Mouse (Mus musculus): ENCODE data around the gene Ccdc6. TPM values are rescaled to one million over a fixed set of nuclear protein-coding genes. Genes with fewer than 3 reads are reported as not detected.

The Ccdc6 gene
- total RNA-seq, 1 experiment: 21.3 TPM

DNA sequence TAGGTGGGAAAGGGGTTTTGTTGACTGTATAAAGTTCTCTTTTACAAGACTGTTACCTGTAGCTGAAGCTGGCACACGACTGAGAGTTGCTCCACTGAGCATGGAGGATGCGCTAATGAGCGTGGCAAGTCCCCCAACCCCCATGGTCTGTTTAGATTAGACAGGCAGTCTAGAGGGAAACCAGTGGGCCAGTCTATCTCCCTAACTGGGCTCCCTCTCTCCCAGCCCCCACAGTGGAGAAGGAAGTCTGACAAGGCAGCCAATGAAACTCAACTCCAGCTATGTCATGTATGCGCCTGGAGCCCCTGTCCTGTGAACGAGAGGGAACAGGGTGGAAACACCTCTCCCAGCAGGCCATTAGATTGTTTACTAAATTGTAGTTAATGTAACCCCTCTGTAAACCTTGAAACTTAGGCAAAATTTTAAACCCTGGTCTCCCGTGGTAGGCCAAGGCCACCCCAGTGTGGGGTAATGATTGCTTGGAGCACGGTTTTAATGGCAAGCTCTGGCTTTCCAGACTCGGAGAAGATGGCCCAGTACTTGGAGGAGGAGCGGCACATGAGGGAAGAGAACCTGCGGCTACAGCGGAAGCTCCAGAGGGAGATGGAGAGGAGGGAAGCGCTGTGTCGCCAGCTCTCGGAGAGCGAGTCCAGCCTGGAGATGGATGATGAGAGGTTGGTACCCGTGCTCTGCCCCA, 77.7 kb downstream of the Ccdc6 start:
- Histone ChIP-seq H3K9me3 (ENCODE audit: control insufficient read depth, insufficient read depth, low read depth, low read length) (no peaks in the 10 kb centered on the region), H3K27ac (ENCODE audit: insufficient read depth, low read depth, low read length, poor library complexity, severe bottlenecking) (no peak overlapping the region), H3K4me3 (ENCODE audit: insufficient read depth in 1 of 2, low read depth in 1 of 2, low read length in 2 of 2, poor library complexity in 1 of 2, severe bottlenecking in 1 of 2) (no peak overlapping the region), H3K4me1 (ENCODE audit: control insufficient read depth in 2 of 2, insufficient read depth in 2 of 2, low read length in 2 of 2, poor library complexity in 1 of 2) (peaks cover 0 to 6% of the 10 kb centered on the region in 2 experiments; a peak in 1 of 4 replicates), H3K36me3 (ENCODE audit: control insufficient read depth, insufficient read depth, low read length, poor library complexity, severe bottlenecking) (peaks cover 28% of the 10 kb centered on the region; the same call in 1 of the 2 replicates), H3K9ac (ENCODE audit: insufficient read depth, low read depth, low read length, poor library complexity, severe bottlenecking) (no peak overlapping the region)
- in situ Hi-C loops (cut with MboI; ENCODE audit: low sequenced_read_pairs in 2 of 2, unreplicated experiment in 2 of 2): no loop called here
- DNase-seq (ENCODE audit: low read depth, low spot score): no peak
- TF ChIP-seq CHD2 (IDR thresholded peaks at IDR 0.05; ENCODE audit: low read depth, low read length) (no peak), ZC3H11A (IDR thresholded peaks at IDR 0.05; ENCODE audit: borderline replicate concordance, low read depth, low read length) (no peak), ZNF384 (IDR thresholded peaks at IDR 0.05; ENCODE audit: low read depth, low read length) (no peak), MAFK (IDR thresholded peaks at IDR 0.05; ENCODE audit: insufficient read depth, low read depth, low read length) (no peak), HCFC1 (IDR thresholded peaks at IDR 0.05; ENCODE audit: borderline replicate concordance, insufficient read depth, low read length) (no peak)

GRCm38 (mm10) chr10:70180727-70181126, 83.8 kb downstream of the Ccdc6 start:
- Histone ChIP-seq H3K9ac (ENCODE audit: insufficient read depth, low read depth, low read length, poor library complexity, severe bottlenecking) (no peak overlapping the region), H3K4me1 (ENCODE audit: control insufficient read depth in 2 of 2, insufficient read depth in 2 of 2, low read length in 2 of 2, poor library complexity in 1 of 2) (no peaks in the 10 kb centered on the region), H3K9me3 (ENCODE audit: control insufficient read depth, insufficient read depth, low read depth, low read length) (no peaks in the 10 kb centered on the region), H3K36me3 (ENCODE audit: control insufficient read depth, insufficient read depth, low read length, poor library complexity, severe bottlenecking) (peaks cover 15% of the 10 kb centered on the region; the same call in 1 of the 2 replicates), H3K4me3 (ENCODE audit: insufficient read depth in 1 of 2, low read depth in 1 of 2, low read length in 2 of 2, poor library complexity in 1 of 2, severe bottlenecking in 1 of 2) (no peak overlapping the region), H3K27ac (ENCODE audit: insufficient read depth, low read depth, low read length, poor library complexity, severe bottlenecking) (no peak overlapping the region)
- TF ChIP-seq ZNF384 (IDR thresholded peaks at IDR 0.05; ENCODE audit: low read depth, low read length) (no peak), CHD2 (IDR thresholded peaks at IDR 0.05; ENCODE audit: low read depth, low read length) (no peak), HCFC1 (IDR thresholded peaks at IDR 0.05; ENCODE audit: borderline replicate concordance, insufficient read depth, low read length) (no peak), ZC3H11A (IDR thresholded peaks at IDR 0.05; ENCODE audit: borderline replicate concordance, low read depth, low read length) (no peak), MAFK (IDR thresholded peaks at IDR 0.05; ENCODE audit: insufficient read depth, low read depth, low read length) (no peak)
- DNase-seq (ENCODE audit: low read depth, low spot score): no peak
- in situ Hi-C loops (cut with MboI; ENCODE audit: low sequenced_read_pairs in 2 of 2, unreplicated experiment in 2 of 2): no loop called here

- DNase-seq (ENCODE audit: low read depth, low spot score): no peak
- Histone ChIP-seq H3K4me3 (ENCODE audit: insufficient read depth in 1 of 2, low read depth in 1 of 2, low read length in 2 of 2, poor library complexity in 1 of 2, severe bottlenecking in 1 of 2) (no peak overlapping the region), H3K36me3 (ENCODE audit: control insufficient read depth, insufficient read depth, low read length, poor library complexity, severe bottlenecking) (peaks cover 13% of the 10 kb centered on the region; the same call in 1 of the 2 replicates), H3K27ac (ENCODE audit: insufficient read depth, low read depth, low read length, poor library complexity, severe bottlenecking) (no peak overlapping the region), H3K9me3 (ENCODE audit: control insufficient read depth, insufficient read depth, low read depth, low read length) (no peaks in the 10 kb centered on the region), H3K9ac (ENCODE audit: insufficient read depth, low read depth, low read length, poor library complexity, severe bottlenecking) (no peak overlapping the region), H3K4me1 (ENCODE audit: control insufficient read depth in 2 of 2, insufficient read depth in 2 of 2, low read length in 2 of 2, poor library complexity in 1 of 2) (no peaks in the 10 kb centered on the region)
- TF ChIP-seq MAFK (IDR thresholded peaks at IDR 0.05; ENCODE audit: insufficient read depth, low read depth, low read length) (no peak), HCFC1 (IDR thresholded peaks at IDR 0.05; ENCODE audit: borderline replicate concordance, insufficient read depth, low read length) (no peak), ZNF384 (IDR thresholded peaks at IDR 0.05; ENCODE audit: low read depth, low read length) (no peak), ZC3H11A (IDR thresholded peaks at IDR 0.05; ENCODE audit: borderline replicate concordance, low read depth, low read length) (no peak), CHD2 (IDR thresholded peaks at IDR 0.05; ENCODE audit: low read depth, low read length) (no peak)
- in situ Hi-C loops (cut with MboI; ENCODE audit: low sequenced_read_pairs in 2 of 2, unreplicated experiment in 2 of 2): no loop called here
Observed at GRCm38 (mm10) chr10:70181279-70181972, 84.5 kb downstream of the Ccdc6 start.

DNA sequence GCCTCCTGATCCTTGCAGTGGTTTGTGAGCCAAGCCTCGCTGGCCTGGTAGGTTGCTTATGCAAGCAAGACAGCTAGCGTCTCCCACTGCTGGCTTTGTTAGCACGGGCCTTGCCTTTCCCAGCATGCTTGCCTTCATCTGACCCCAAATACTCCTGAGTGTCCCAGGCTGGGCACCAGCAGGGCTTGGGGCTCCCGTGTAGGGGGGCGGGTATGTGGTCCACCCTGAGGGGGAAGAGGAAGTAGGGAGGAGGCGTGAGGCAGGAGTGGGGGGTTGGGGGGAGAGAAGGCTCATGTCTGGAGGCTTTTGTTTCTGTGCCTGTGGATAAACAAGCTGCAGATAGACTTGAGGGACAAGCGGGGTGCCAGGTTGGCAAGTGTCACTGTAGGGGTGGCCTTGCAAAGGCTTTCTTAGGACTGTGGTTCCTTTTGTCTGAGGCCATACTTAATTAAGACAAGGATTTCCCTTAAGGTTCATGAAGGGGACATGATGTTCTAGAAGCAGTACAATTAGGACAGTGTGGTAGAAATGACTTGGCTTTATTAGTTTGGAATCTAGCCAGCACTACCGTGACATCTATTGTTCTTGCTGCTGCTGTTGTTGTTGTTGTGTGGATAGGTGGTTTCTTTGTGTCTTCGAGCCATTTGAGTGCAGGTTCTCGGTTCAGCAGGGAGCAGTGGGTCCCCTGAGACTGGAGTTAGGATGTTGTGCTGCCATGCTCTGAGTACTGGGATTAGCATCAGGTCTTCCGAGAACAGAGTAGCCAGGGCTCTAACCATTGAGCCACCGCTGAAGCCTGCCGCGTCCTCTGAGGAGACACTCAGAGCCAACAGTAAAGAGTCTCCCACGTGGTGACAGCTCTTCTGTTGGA, 86.5 kb downstream of the Ccdc6 start:
- no peak overlapping the region for H3K9ac ChIP-seq (ENCODE audit: insufficient read depth, low read depth, low read length, poor library complexity, severe bottlenecking)
- H3K9me3 ChIP-seq (ENCODE audit: control insufficient read depth, insufficient read depth, low read depth, low read length): no peaks in the 10 kb centered on the region
- H3K36me3 ChIP-seq (ENCODE audit: control insufficient read depth, insufficient read depth, low read length, poor library complexity, severe bottlenecking): peaks cover 23% of the 10 kb centered on the region
- H3K4me3 ChIP-seq (ENCODE audit: insufficient read depth in 1 of 2, low read depth in 1 of 2, low read length in 2 of 2, poor library complexity in 1 of 2, severe bottlenecking in 1 of 2): no peak overlapping the region
- 0 out of 4 replicates have a peak, but pooled peaks cover 0 to 2% of the 10 kb centered on the region in 2 experiments for H3K4me1 ChIP-seq (ENCODE audit: control insufficient read depth in 2 of 2, insufficient read depth in 2 of 2, low read length in 2 of 2, poor library complexity in 1 of 2)
- no peak overlapping the region for H3K27ac ChIP-seq (ENCODE audit: insufficient read depth, low read depth, low read length, poor library complexity, severe bottlenecking)
- in situ Hi-C loops (cut with MboI; ENCODE audit: low sequenced_read_pairs in 2 of 2, unreplicated experiment in 2 of 2): no loop called here
- TF ChIP-seq ZC3H11A (IDR thresholded peaks at IDR 0.05; ENCODE audit: borderline replicate concordance, low read depth, low read length) (no peak), ZNF384 (IDR thresholded peaks at IDR 0.05; ENCODE audit: low read depth, low read length) (no peak), CHD2 (IDR thresholded peaks at IDR 0.05; ENCODE audit: low read depth, low read length) (no peak), MAFK (IDR thresholded peaks at IDR 0.05; ENCODE audit: insufficient read depth, low read depth, low read length) (no peak), HCFC1 (IDR thresholded peaks at IDR 0.05; ENCODE audit: borderline replicate concordance, insufficient read depth, low read length) (no peak)
- no peak for DNase-seq (ENCODE audit: low read depth, low spot score)
